Mouse (Mus musculus): ENCODE measurements at regions not wholly inside any gene's neighbourhood (a gene's known extent, or its start where the extent isn't known, plus 50 kb on each side); places are given as distances from the start of the nearest gene placed in this dataset.

- Histone ChIP-seq H3K9ac (replicated peaks; ENCODE audit: low read depth, low read length) (no peak overlapping the region), H3K4me2 (ENCODE audit: low read depth, low read length) (no peak overlapping the region), H3K9me3 (replicated peaks; ENCODE audit: control insufficient read depth, low read length) (no peaks in the 10 kb centered on the region), H3K27me3 (ENCODE audit: control insufficient read depth, insufficient read depth, low read length) (no peaks in the 10 kb centered on the region), H3K27ac (ENCODE audit: low read depth) (no peak overlapping the region), H3K36me3 (replicated peaks; ENCODE audit: control insufficient read depth, insufficient read depth, low read length) (no peaks in the 10 kb centered on the region), H3K4me3 (ENCODE audit: low read depth, low read length) (no peak overlapping the region), H3K4me1 (ENCODE audit: control insufficient read depth, insufficient read depth) (no peaks in the 10 kb centered on the region)
- TF ChIP-seq CTCF (IDR thresholded peaks at IDR 0.05; ENCODE audit: low read depth) (no peak), EP300 (IDR thresholded peaks at IDR 0.05; ENCODE audit: low read depth) (no peak)
- WGBS, result 72% methylated on average over 5 of the region's 5 CpGs
- DNase-seq (ENCODE audit: low spot score) (no peak), ATAC-seq (ENCODE audit: insufficient read depth, low read depth) (no peak)
Measured at GRCm38 (mm10) chr4:64500635-64501395, 454.0 kb upstream of the Tnc start.

GRCm38 (mm10) chr4:64521883-64522282 lies 475.1 kb upstream of the Tnc start:
- TF ChIP-seq CTCF (IDR thresholded peaks at IDR 0.05; ENCODE audit: low read depth) (peak; percentile 57), EP300 (IDR thresholded peaks at IDR 0.05; ENCODE audit: low read depth) (no peak)
- Histone ChIP-seq H3K9me3 (replicated peaks; ENCODE audit: control insufficient read depth, low read length) (no peaks in the 10 kb centered on the region), H3K9ac (replicated peaks; ENCODE audit: low read depth, low read length) (no peak overlapping the region), H3K4me2 (ENCODE audit: low read depth, low read length) (no peak overlapping the region), H3K27me3 (ENCODE audit: control insufficient read depth, insufficient read depth, low read length) (no peaks in the 10 kb centered on the region), H3K4me1 (ENCODE audit: control insufficient read depth, insufficient read depth) (no peaks in the 10 kb centered on the region), H3K4me3 (ENCODE audit: low read depth, low read length) (no peak overlapping the region), H3K36me3 (replicated peaks; ENCODE audit: control insufficient read depth, insufficient read depth, low read length) (no peaks in the 10 kb centered on the region), H3K27ac (ENCODE audit: low read depth) (no peak overlapping the region)
- no peak for DNase-seq (ENCODE audit: low spot score)
- ATAC-seq (ENCODE audit: insufficient read depth, low read depth), result no peak

GRCm38 (mm10) chr4:64527724-64528332 lies 481.0 kb upstream of the Tnc start:
- ATAC-seq (ENCODE audit: insufficient read depth, low read depth) (no peak), DNase-seq (ENCODE audit: low spot score) (no peak)
- H3K4me1 ChIP-seq (ENCODE audit: control insufficient read depth, insufficient read depth), result no peaks in the 10 kb centered on the region
- no peak overlapping the region for H3K9ac ChIP-seq (replicated peaks; ENCODE audit: low read depth, low read length)
- H3K27me3 ChIP-seq (ENCODE audit: control insufficient read depth, insufficient read depth, low read length), result no peaks in the 10 kb centered on the region
- WGBS, result 61% methylated on average over 4 of the region's 4 CpGs
- no peak for TF ChIP-seq EP300 (IDR thresholded peaks at IDR 0.05; ENCODE audit: low read depth)
- no peak for TF ChIP-seq CTCF (IDR thresholded peaks at IDR 0.05; ENCODE audit: low read depth)
- no peak overlapping the region for H3K4me3 ChIP-seq (ENCODE audit: low read depth, low read length)
- H3K36me3 ChIP-seq (replicated peaks; ENCODE audit: control insufficient read depth, insufficient read depth, low read length), result no peaks in the 10 kb centered on the region
- no peaks in the 10 kb centered on the region for H3K9me3 ChIP-seq (replicated peaks; ENCODE audit: control insufficient read depth, low read length)
- H3K4me2 ChIP-seq (ENCODE audit: low read depth, low read length), result no peak overlapping the region
- no peak overlapping the region for H3K27ac ChIP-seq (ENCODE audit: low read depth)

- no peaks in the 10 kb centered on the region for H3K4me1 ChIP-seq (ENCODE audit: control insufficient read depth, insufficient read depth)
- peak; percentile 60 for TF ChIP-seq CTCF (IDR thresholded peaks at IDR 0.05; ENCODE audit: low read depth)
- no peak for TF ChIP-seq EP300 (IDR thresholded peaks at IDR 0.05; ENCODE audit: low read depth)
Measured at GRCm38 (mm10) chr4:64530585-64530984, 483.8 kb upstream of the Tnc start.

GRCm38 (mm10) chr4:64533019-64533418 lies 486.2 kb upstream of the Tnc start:
- H3K4me2 ChIP-seq (ENCODE audit: low read depth, low read length), result no peak overlapping the region
- no peak for TF ChIP-seq EP300 (IDR thresholded peaks at IDR 0.05; ENCODE audit: low read depth)
- peak; percentile 41 for TF ChIP-seq CTCF (IDR thresholded peaks at IDR 0.05; ENCODE audit: low read depth)
- no peaks in the 10 kb centered on the region for H3K4me1 ChIP-seq (ENCODE audit: control insufficient read depth, insufficient read depth)
- H3K36me3 ChIP-seq (replicated peaks; ENCODE audit: control insufficient read depth, insufficient read depth, low read length), result no peaks in the 10 kb centered on the region
- H3K9ac ChIP-seq (replicated peaks; ENCODE audit: low read depth, low read length), result no peak overlapping the region
- no peak overlapping the region for H3K27ac ChIP-seq (ENCODE audit: low read depth)
- DNase-seq (ENCODE audit: low spot score) (no peak), ATAC-seq (ENCODE audit: insufficient read depth, low read depth) (no peak)
- no peaks in the 10 kb centered on the region for H3K27me3 ChIP-seq (ENCODE audit: control insufficient read depth, insufficient read depth, low read length)
- H3K9me3 ChIP-seq (replicated peaks; ENCODE audit: control insufficient read depth, low read length), result no peaks in the 10 kb centered on the region
- H3K4me3 ChIP-seq (ENCODE audit: low read depth, low read length), result no peak overlapping the region
- WGBS, result 32% methylated on average over 3 of the region's 3 CpGs

More at GRCm38 (mm10) chr4:64530585-64530984, 483.8 kb upstream of the Tnc start:
- Histone ChIP-seq H3K9me3 (replicated peaks; ENCODE audit: control insufficient read depth, low read length) (no peaks in the 10 kb centered on the region), H3K36me3 (replicated peaks; ENCODE audit: control insufficient read depth, insufficient read depth, low read length) (no peaks in the 10 kb centered on the region), H3K27ac (ENCODE audit: low read depth) (no peak overlapping the region), H3K4me2 (ENCODE audit: low read depth, low read length) (no peak overlapping the region), H3K27me3 (ENCODE audit: control insufficient read depth, insufficient read depth, low read length) (no peaks in the 10 kb centered on the region), H3K9ac (replicated peaks; ENCODE audit: low read depth, low read length) (no peak overlapping the region), H3K4me3 (ENCODE audit: low read depth, low read length) (no peak overlapping the region)
- no peak for ATAC-seq (ENCODE audit: insufficient read depth, low read depth)
- WGBS, result 66% methylated on average over 4 of the region's 4 CpGs
- DNase-seq (ENCODE audit: low spot score), result no peak
